Mouse (Mus musculus): ENCODE measurements around the gene Sned1.
A peak's percentile ranks its signal among the peaks of the same experiment; 100 is the strongest.

Sned1 gene

DNA sequence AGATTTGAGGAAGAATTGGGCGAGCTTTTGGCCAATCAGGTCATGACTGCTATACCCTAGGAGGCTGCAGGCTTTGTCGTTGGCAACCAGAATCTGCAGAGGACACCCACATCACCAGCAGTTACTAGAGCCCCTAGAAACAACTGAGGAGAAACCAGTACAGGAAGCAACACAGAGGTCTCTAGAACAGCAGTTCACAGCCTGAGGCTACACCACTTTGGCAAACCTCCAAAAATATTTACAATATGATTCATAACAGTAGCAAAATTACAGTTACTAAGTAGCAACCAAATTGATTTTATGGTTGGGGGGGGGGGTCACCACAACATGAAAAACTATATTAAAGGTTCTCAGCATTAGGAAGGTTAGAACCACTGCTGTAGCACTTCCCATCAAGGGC, 99.0 kb downstream of the Sned1 start:
- DNase-seq: no peak

DNA sequence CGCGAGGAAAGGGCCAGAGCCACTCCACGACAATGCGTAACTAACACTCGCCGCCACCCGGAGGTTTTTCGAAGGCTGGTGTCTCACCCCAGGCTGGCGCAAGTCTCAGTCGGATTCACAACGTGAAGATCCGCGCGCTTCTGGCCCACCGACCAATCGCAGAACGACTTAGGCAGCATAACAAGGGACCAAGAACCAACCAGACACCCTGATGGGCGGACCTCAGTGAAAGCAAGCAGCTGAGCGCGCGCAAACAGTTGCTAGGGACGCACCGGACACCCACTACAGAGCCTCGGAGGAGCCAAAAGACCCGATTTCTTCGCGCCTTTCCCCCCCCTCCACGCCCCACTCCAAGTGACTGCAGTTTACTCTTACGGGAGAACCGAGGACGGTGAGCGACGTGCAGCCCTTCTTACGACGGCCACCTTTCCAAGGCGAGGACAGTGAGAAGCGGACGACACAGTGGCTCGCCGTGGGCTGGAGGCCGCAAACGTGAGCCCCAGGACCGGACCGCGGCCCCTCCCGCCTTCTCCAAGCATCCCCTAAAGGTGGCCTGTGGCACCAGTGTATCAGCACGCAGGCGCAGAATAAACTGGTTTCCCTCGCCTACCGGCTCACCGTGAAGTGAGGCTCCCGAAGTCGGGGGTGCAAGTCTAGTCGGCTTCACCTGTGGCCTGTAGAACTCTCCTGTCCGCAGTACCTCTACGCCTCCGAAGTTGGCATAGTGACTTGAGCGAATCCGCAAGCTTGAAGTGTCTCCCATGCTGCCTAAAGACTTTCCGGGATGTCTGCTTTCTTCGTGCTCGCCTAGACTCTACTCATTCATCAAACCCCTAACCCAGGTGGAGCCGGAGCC, 107.2 kb downstream of the Sned1 start, which contains the start of the genes Ppp1r7 and Pask:
Gene Ppp1r7 (plus strand): TSS at position 207 of the 856 bp plus-strand sequence.
Gene Pask (minus strand): TSS at position 835 of the 856 bp plus-strand sequence.
- peak; percentile 97 for DNase-seq

DNA sequence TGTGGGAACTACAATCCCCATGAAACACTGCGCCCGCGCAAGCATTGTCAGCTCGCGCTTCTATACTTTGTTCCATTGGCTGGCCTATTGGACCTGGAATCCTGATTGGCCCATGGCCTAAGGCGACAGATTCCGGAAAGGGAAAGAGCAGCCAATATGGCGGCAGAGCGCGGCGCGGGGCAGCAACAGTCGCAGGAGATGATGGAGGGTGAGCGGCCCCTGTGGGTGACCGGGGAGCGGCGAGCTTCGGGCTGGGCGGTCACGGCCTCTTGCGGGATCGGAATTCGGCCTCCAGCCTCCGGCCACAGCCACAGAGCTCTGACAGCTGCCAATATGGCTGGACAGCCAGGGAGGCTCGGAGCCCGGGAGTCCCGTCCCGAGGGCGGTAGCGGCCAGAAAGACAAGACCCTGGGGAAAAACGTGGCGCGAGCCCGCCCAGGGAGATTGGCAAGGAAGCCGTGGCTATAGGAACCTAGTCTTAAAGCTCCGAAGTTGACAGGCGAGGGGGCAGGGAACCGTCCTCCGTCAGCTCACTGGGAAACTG, 107.9 kb downstream of the Sned1 start:
- peak; percentile 98 for DNase-seq

DNA sequence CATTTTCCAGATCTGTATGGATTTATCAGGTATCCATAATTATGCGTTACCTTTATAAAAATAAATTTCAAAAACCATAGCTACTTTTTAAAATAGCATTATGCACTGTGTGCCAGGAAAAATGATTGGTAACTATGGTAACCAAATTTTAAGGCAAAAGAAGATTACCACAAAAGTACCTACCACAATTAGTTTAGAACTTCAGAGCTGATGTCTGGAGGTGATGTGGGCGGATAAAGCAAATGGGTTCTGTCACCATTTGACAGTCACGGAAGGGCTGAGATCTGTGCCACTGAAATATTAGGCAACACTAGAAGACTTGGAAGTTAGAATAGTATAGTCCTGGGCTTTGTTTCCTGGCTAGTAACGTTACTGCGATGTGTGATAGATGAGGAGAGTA, 111.5 kb downstream of the Sned1 start:
- no peak for DNase-seq

DNA sequence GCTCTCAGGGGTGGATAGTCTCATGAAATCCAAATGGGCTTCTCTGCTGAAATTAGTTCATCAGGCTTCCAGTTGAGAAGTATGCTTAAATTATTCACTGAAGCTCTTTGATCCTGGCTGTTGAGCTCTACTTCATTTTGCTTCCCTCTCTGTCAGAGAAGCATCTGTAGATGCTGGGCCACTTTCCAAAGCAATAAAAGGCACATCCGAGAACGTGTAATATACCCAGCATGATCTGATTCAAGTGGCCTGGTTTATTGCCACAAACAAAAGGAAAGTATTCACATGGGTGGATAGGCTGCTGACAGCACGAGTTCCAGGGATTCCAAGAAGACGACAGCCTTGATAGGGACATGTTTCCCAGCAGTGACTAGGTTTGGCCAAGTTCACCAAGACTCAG, 114.1 kb downstream of the Sned1 start:
- no peak for DNase-seq
